Mouse (Mus musculus) heart, postnatal 14 days (tissue): ENCODE data around the gene Atoh7. TPM values are rescaled to one million over a fixed set of nuclear protein-coding genes. Genes with fewer than 3 reads are reported as not detected.

ENCODE experiments used
- DNase-seq, 2 experiments: peaks; one replicate each; pipeline ENCODE4 v3.0.0; 2021 to 2022
- intact Hi-C: fragments of 180-260 bp; cut with DNase I; formaldehyde crosslinking; loops from one replicate; pipeline ENCODE4 v1.15.1; 2025
- total RNA-seq, 2 experiments: library from RNA; stranded (reverse); gene quantifications; 2 replicates each; pipeline ENCODE4 v1.2.3; 2021

The Atoh7 gene
- total RNA-seq, 2 experiments from 2014 or later, result not detected

- intact Hi-C loops, result no loop called here
Measured at GRCm38 (mm10) chr10:63133326-63133725, 33.9 kb downstream of the Atoh7 start.

GRCm38 (mm10) chr10:63135680-63136079, 36.2 kb downstream of the Atoh7 start:
- DNase-seq, result no peak
- intact Hi-C loops, result no loop called here

More at GRCm38 (mm10) chr10:63133326-63133725, 33.9 kb downstream of the Atoh7 start:
- DNase-seq, result no peak

- intact Hi-C loops, result no loop called here
- no peak for DNase-seq
Measured at GRCm38 (mm10) chr10:63136436-63136835, 37.0 kb downstream of the Atoh7 start.

- intact Hi-C loops, result no loop called here
- no peak for DNase-seq
Measured at GRCm38 (mm10) chr10:63142660-63143059, 43.2 kb downstream of the Atoh7 start.

Other genes starting within 250 kb of the Atoh7 start
- 10 to 100 TPM; 19.2 to 21.2 TPM for gene Tet1, start 190.7 kb upstream of the Atoh7 start, total RNA-seq
- 10 to 100 TPM; 21.9 to 22.3 TPM for gene Slc25a16, start 179.0 kb upstream of the Atoh7 start, total RNA-seq
- 1 to 10 TPM; 1.7 to 1.9 TPM for gene Dna2, start 152.6 kb upstream of the Atoh7 start, total RNA-seq
- 10 to 100 TPM; 12.1 to 13.1 TPM for gene Rufy2, start 119.4 kb upstream of the Atoh7 start, total RNA-seq
- gene Hnrnph3, start 75.4 kb upstream of the Atoh7 start, total RNA-seq, result 10 to 100 TPM; 26.9 to 28.7 TPM
- 1 to 10 TPM; 4.3 to 4.9 TPM for gene Pbld2, start 75.3 kb upstream of the Atoh7 start, total RNA-seq
- gene Pbld1, start 39.5 kb upstream of the Atoh7 start, total RNA-seq, result 1 to 10 TPM in 1 of 2 experiments, under 1 TPM in 1; 0.41 to 1.5 TPM
- 10 to 100 TPM; 82.5 to 90.9 TPM for gene Mypn, start 104.3 kb downstream of the Atoh7 start, total RNA-seq
- 10 to 100 TPM; 36.9 to 38.8 TPM for gene Herc4, start 144.2 kb downstream of the Atoh7 start, total RNA-seq